Mouse (Mus musculus) heart, embryonic 11.5 days (tissue): Measurements from ENCODE around the gene Ptk7. TPM values are rescaled to one million over a fixed set of nuclear protein-coding genes. Genes with fewer than 3 reads are reported as not detected.

ENCODE experiments used
- ATAC-seq: fragments of 200-750 bp; cut with Nextera tagmentation; replicated peaks from 2 replicates; pipeline ENCODE4 v1.8.0; 2017; ENCODE audit warnings: moderate library complexity; ENCODE audit not compliant: insufficient number of reproducible peaks, low FRiP score, low TSS enrichment
- H3K27ac ChIP-seq: fragments of 300-500 bp; sonication (generic); 2 replicates; pipeline ENCODE4 v1.5.1; 2014; ENCODE audit warnings: mild to moderate bottlenecking, low read depth, low read length
- H3K27me3 ChIP-seq: fragments of 300-500 bp; sonication (generic); 2 replicates; pipeline ENCODE4 v1.6.1; 2014; ENCODE audit warnings: mild to moderate bottlenecking, low read length, mixed read lengths; ENCODE audit not compliant: control insufficient read depth, insufficient read depth
- H3K36me3 ChIP-seq: fragments of 300-500 bp; sonication (generic); 2 replicates; pipeline ENCODE4 v1.6.1; 2014; ENCODE audit warnings: mild to moderate bottlenecking, low read length, moderate library complexity, mixed read lengths; ENCODE audit not compliant: control insufficient read depth, insufficient read depth
- H3K4me1 ChIP-seq: fragments of 300-500 bp; sonication (generic); 2 replicates; pipeline ENCODE4 v1.6.1; 2014; ENCODE audit warnings: low read length; ENCODE audit not compliant: control insufficient read depth, insufficient read depth
- H3K4me2 ChIP-seq: fragments of 300-500 bp; sonication (generic); 2 replicates; pipeline ENCODE4 v1.6.1; 2014; ENCODE audit warnings: mild to moderate bottlenecking, moderate library complexity
- H3K4me3 ChIP-seq: fragments of 300-500 bp; sonication (generic); 2 replicates; pipeline ENCODE4 v1.5.1; 2014; ENCODE audit warnings: low read depth, low read length
- H3K9ac ChIP-seq: fragments of 300-500 bp; sonication (generic); 2 replicates; pipeline ENCODE4 v1.6.1; 2014; ENCODE audit warnings: mild to moderate bottlenecking, low read depth, low read length, moderate library complexity
- H3K9me3 ChIP-seq: fragments of 300-500 bp; sonication (generic); replicated peaks from 2 replicates; pipeline ENCODE4 v1.6.1; 2016; ENCODE audit warnings: low read length; ENCODE audit not compliant: control insufficient read depth
- WGBS: fragments of 180-500 bp; shearing (Covaris S2); extraction: QIAGEN DNeasy Blood & Tissue Kit; methylation state at CpG from one replicate; pipeline ENCODE4 v1.1.7; 2014; ENCODE audit not compliant: insufficient replicate concordance; 5-methylcytosine and 5-hydroxymethylcytosine counted together
- polyA plus RNA-seq: library from polyadenylated mRNA; unstranded; fragments of >200 nt; fragmentation: Nextera tagmentation; extraction: Ambion mirVana; gene quantifications from 2 replicates; pipeline ENCODE4 v1.2.1, GENCODE M21; 2014

Gene Ptk7
- polyA plus RNA-seq, 1 experiment from 2014 or later, result 18.8 TPM

DNA sequence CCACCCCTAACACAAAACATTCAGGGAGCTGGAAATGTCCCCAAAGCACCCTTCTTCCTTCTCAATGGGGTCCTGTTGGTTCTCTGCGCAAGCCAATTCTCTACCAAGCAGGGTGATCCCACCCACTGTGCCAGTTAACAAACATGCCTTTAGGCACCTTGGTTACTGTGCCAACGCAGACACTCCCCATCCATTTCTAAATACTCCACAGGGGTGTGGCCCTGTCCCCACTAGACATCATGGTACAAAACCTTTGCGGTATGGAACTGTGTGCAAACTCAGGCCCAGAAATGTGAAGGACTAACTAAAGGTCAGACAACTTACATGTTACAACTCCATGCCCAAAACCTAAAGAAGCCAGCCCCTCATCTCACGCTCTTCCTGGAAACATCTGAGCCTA is 36.2 kb downstream of the Ptk7 start:
- Histone ChIP-seq H3K4me3 (no peak overlapping the region), H3K4me2 (no peak overlapping the region), H3K27me3 (no peaks in the 10 kb centered on the region), H3K9me3 (no peaks in the 10 kb centered on the region), H3K36me3 (peaks cover 18% of the 10 kb centered on the region; the same call in 1 of the 2 replicates), H3K27ac (no peak overlapping the region), H3K9ac (no peak overlapping the region), H3K4me1 (peaks cover 16% of the 10 kb centered on the region; the same call in 1 of the 2 replicates)
- no peak for ATAC-seq
- 91% methylated on average over 4 of the region's 4 CpGs for WGBS

DNA sequence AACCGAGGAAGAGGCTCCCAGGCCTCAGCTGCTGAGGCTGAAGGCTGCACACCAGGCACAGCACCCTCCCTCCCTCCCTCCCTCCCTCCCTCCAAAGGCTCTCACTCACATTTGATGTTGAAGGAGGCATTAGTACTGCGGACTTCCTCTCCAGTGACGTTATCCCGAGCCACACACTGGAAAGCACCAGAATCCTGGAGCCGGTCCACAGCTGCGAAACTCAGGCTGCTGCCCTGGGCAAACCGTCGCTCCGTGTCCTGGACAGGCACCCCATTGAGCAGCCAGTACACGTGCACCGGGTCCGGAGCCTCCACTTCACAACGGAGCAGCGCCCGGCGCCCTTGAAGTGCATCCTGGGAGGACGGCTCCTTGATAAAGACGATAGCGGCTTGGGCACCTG is 37.9 kb downstream of the Ptk7 start:
- H3K4me1 ChIP-seq, result peaks cover 16% of the 10 kb centered on the region; the same call in 1 of the 2 replicates
- peaks cover 21% of the 10 kb centered on the region for H3K36me3 ChIP-seq
- H3K27ac ChIP-seq, result no peak overlapping the region
- H3K27me3 ChIP-seq, result no peaks in the 10 kb centered on the region
- no peak overlapping the region for H3K4me2 ChIP-seq
- no peak overlapping the region for H3K4me3 ChIP-seq
- WGBS, result 87% methylated on average over 19 of the region's 19 CpGs
- no peaks in the 10 kb centered on the region for H3K9me3 ChIP-seq
- no peak overlapping the region for H3K9ac ChIP-seq
- ATAC-seq, result no peak

DNA sequence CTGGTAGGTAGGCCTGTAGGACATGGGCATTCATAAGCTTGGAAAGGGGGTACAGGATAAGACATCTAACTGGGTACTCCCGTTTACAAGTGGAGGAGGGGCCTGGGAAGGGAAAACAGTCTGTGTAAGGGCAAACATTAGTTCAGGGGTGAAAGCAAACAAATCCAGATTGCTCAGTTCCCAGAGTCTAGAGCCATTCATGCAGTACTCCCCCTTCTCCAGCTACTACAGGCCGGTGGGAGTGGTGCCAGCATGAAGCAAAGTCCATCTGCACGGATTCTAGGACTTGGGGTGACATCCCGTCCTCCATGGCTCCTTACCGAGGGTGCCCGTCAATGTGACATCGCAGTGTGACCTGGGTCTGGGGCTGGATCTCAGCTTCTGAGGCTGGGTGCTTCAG is 38.9 kb downstream of the Ptk7 start:
- Histone ChIP-seq H3K4me3 (no peak overlapping the region), H3K4me1 (peaks cover 16% of the 10 kb centered on the region; the same call in 1 of the 2 replicates), H3K9ac (no peak overlapping the region), H3K4me2 (no peak overlapping the region), H3K36me3 (peaks cover 24% of the 10 kb centered on the region), H3K9me3 (no peaks in the 10 kb centered on the region), H3K27ac (no peak overlapping the region), H3K27me3 (no peaks in the 10 kb centered on the region)
- no peak for ATAC-seq
- WGBS, result 90% methylated on average over 7 of the region's 7 CpGs

DNA sequence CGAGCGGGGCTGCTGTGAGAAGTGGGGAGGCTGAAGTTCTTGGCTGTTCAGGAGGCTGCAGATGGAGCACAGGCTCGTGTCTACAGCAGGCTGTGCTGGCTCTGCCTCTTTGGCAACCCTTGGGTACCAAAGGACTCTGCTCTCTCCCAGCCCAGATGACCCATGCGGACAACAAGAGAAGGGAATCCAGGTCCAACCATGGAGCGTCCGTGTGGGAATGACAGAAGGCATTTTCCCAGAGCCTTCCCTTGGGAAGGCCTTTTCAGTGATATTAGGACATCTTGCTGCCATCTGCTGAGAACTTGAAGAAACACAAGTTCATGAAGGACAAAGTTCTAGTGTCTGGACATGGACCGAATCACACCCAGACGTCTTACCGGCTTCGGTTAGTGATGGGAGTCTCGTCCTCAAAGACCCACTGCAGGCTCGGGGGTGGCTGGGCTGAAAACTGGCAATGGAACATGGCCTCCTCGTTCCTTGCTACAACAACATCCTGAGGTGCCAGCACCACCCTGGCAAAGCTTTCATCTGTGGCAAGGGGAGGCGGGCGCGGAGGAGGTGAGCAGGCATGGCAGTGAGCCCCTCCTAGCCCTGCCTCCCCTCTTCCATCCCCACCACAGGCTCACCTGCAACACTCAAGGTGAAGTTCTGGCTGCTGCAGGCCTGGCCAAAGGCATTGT is 39.5 kb downstream of the Ptk7 start:
- ATAC-seq, result no peak
- Histone ChIP-seq H3K9ac (no peak overlapping the region), H3K36me3 (peaks cover 27% of the 10 kb centered on the region), H3K4me3 (no peak overlapping the region), H3K4me2 (no peak overlapping the region), H3K4me1 (peaks cover 10% of the 10 kb centered on the region; the same call in 1 of the 2 replicates), H3K27me3 (no peaks in the 10 kb centered on the region), H3K27ac (no peak overlapping the region), H3K9me3 (no peaks in the 10 kb centered on the region)
- 84% methylated on average over 16 of the region's 16 CpGs for WGBS

DNA sequence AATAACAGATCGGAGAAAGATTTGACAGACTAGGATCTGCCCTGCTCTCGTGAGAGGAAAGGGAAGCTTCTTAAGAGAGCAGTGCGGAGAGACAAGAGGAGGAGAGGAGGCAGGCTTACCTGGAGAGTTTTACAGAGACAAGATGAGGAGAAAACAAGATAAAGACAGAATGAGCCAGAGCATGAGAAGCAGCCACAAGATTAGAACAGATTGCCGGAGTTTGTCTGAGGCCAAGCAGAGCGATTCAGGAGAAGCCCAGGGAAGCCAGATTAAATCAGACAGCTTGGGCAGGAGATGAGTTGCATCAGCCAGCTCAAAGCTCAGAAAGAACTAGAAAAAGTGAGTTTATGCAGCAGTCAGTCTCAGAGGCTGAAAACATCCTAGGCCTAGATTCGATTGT is 40.4 kb downstream of the Ptk7 start:
- H3K9ac ChIP-seq, result no peak overlapping the region
- ATAC-seq, result no peak
- WGBS, result 78% methylated on average over 6 of the region's 6 CpGs
- H3K4me1 ChIP-seq, result 0 out of 2 replicates have a peak, but pooled peaks cover 5% of the 10 kb centered on the region
- H3K9me3 ChIP-seq, result no peaks in the 10 kb centered on the region
- H3K27ac ChIP-seq, result no peak overlapping the region
- H3K27me3 ChIP-seq, result no peaks in the 10 kb centered on the region
- H3K4me3 ChIP-seq, result no peak overlapping the region
- H3K36me3 ChIP-seq, result peaks cover 29% of the 10 kb centered on the region
- no peak overlapping the region for H3K4me2 ChIP-seq

DNA sequence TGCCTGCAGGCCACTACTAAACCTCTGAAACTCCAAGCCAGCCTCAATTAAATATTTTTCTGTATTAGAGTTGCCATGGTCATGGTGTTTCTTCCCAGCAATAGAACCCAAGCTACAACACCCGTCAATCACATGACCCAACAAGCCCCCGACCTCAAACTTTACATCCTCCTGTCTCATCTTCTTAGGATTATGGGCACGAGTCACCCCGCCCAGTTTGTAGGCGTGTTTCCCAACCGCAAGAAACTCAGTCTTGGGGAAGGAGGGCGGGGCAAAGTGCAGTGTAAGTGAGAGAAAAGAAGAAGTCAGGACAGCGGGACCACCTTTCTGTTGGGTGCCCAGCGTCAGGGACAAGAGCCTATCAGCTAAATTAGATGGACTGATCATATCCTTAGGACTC is 41.1 kb downstream of the Ptk7 start:
- Histone ChIP-seq H3K27ac (no peak overlapping the region), H3K4me1 (no peaks in the 10 kb centered on the region), H3K4me2 (no peak overlapping the region), H3K36me3 (peaks cover 29% of the 10 kb centered on the region), H3K27me3 (no peaks in the 10 kb centered on the region), H3K9ac (no peak overlapping the region), H3K9me3 (no peaks in the 10 kb centered on the region), H3K4me3 (no peak overlapping the region)
- WGBS, result 77% methylated on average over 9 of the region's 9 CpGs
- no peak for ATAC-seq

DNA sequence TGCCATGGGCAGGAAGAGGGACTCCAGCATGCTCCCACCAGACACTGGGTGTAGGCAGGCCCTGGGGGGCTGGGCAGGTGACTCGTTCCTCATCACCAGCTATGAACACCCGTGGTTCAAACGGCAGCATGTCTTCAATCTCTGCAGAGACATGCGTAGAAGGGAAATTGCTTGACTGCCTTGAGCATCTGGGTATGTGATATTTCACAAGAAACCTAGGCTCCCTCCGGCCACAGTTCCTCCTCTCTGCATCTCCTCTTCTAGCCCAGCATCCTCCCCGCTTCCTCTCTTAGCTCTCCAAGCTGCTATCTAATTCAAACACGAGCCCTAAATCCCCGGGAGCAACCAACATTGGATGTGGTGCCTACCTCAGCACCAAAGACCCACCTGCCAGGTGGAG is 43.0 kb downstream of the Ptk7 start:
- no peak overlapping the region for H3K9ac ChIP-seq
- H3K36me3 ChIP-seq, result peaks cover 43% of the 10 kb centered on the region
- no peak for ATAC-seq
- H3K9me3 ChIP-seq, result no peaks in the 10 kb centered on the region
- H3K27me3 ChIP-seq, result no peaks in the 10 kb centered on the region
- no peak overlapping the region for H3K27ac ChIP-seq
- 83% methylated on average over 8 of the region's 8 CpGs for WGBS
- H3K4me1 ChIP-seq, result no peaks in the 10 kb centered on the region
- H3K4me3 ChIP-seq, result no peak overlapping the region
- no peak overlapping the region for H3K4me2 ChIP-seq

DNA sequence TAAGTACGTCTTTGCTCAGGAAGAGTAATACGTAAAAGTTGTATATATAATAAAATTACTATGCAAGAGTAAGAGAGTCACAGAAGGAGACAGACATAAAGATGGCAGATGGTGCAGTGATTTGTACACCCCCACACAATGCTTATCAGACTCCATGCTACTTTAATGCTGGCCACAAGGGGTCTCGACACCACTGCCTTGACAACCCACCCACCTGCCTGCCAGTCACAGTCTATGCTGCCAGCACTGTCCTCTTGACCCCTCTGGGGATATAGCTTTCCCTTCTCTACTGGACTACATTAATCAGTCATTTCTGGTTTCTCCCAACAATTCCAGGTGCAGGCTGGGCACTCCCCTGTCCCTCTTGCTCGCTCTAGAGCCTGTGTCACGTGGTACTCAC is 50.7 kb downstream of the Ptk7 start:
- no peak for ATAC-seq
- Histone ChIP-seq H3K27ac (no peak overlapping the region), H3K9me3 (0 out of 2 replicates have a peak, but pooled peaks cover 2% of the 10 kb centered on the region), H3K4me1 (no peaks in the 10 kb centered on the region), H3K9ac (no peak overlapping the region), H3K27me3 (no peaks in the 10 kb centered on the region), H3K4me3 (no peak overlapping the region), H3K36me3 (peaks cover 59% of the 10 kb centered on the region), H3K4me2 (no peak overlapping the region)
- 74% methylated on average over 5 of the region's 5 CpGs for WGBS

DNA sequence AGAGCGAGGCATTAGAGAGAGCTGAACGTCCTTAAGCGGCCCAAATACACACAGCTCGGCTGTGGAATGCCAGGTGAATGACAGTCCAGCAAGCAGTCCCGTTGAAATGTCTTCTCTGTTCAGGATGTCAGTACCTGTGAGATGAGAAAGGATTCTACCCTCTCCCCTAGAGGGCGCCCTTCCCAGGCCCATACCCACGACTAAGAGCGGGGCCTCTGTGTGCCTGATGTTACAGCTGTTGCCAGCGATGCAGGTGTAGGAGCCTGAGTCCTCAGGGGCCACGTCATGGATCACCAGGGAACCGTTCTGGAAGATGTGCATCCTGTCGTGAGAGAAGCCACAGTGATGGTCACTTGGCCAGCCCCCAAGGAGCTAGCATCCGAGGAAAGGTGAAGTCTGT is 53.2 kb downstream of the Ptk7 start:
- H3K4me1 ChIP-seq, result no peaks in the 10 kb centered on the region
- H3K9me3 ChIP-seq, result 0 out of 2 replicates have a peak, but pooled peaks cover 2% of the 10 kb centered on the region
- no peaks in the 10 kb centered on the region for H3K27me3 ChIP-seq
- no peak overlapping the region for H3K4me2 ChIP-seq
- no peak overlapping the region for H3K4me3 ChIP-seq
- no peak for ATAC-seq
- no peak overlapping the region for H3K9ac ChIP-seq
- H3K27ac ChIP-seq, result no peak overlapping the region
- peaks cover 58% of the 10 kb centered on the region for H3K36me3 ChIP-seq
- 84% methylated on average over 13 of the region's 13 CpGs for WGBS
